Mouse (Mus musculus) embryonic facial prominence, embryonic 11.5 days (tissue): Measurements from ENCODE around the gene E330034G19Rik. TPM values are rescaled to one million over a fixed set of nuclear protein-coding genes. Genes with fewer than 3 reads are reported as not detected.

ENCODE experiments used
- ATAC-seq: fragments of 200-750 bp; cut with Nextera tagmentation; replicated peaks from 2 replicates; pipeline ENCODE4 v1.8.0; 2017; ENCODE audit warnings: low read depth; ENCODE audit not compliant: insufficient number of reproducible peaks, low FRiP score, low TSS enrichment
- DNase-seq: peaks from one replicate; pipeline ENCODE4 v3.0.0-alpha.2; 2015; ENCODE audit warnings: low spot score
- H3K27ac ChIP-seq: fragments of 300-500 bp; sonication (generic); replicated peaks from 2 replicates; pipeline ENCODE4 v1.5.1; 2014; ENCODE audit warnings: mild to moderate bottlenecking, low read depth, low read length, control low read depth
- H3K27me3 ChIP-seq: fragments of 300-500 bp; sonication (generic); 2 replicates; pipeline ENCODE4 v1.6.1; 2014; ENCODE audit warnings: mild to moderate bottlenecking, low read length, moderate library complexity, mixed read lengths; ENCODE audit not compliant: control insufficient read depth, insufficient read depth
- H3K36me3 ChIP-seq: fragments of 300-500 bp; sonication (generic); replicated peaks from 2 replicates; pipeline ENCODE4 v1.6.1; 2014; ENCODE audit warnings: low read depth, mild to moderate bottlenecking, low read length, moderate library complexity, mixed read lengths; ENCODE audit not compliant: control insufficient read depth, insufficient read depth
- H3K4me1 ChIP-seq: fragments of 300-500 bp; sonication (generic); 2 replicates; pipeline ENCODE4 v1.6.1; 2014; ENCODE audit warnings: low read length, mixed read lengths; ENCODE audit not compliant: control insufficient read depth, insufficient read depth
- H3K4me2 ChIP-seq: fragments of 300-500 bp; sonication (generic); 2 replicates; pipeline ENCODE4 v1.6.1; 2014; ENCODE audit warnings: low read depth, mild to moderate bottlenecking, control low read depth, low read length, moderate library complexity
- H3K4me3 ChIP-seq: fragments of 300-500 bp; sonication (generic); 2 replicates; pipeline ENCODE4 v1.5.1; 2014; ENCODE audit warnings: low read depth, low read length, control low read depth
- H3K9ac ChIP-seq: fragments of 300-500 bp; sonication (generic); replicated peaks from 2 replicates; pipeline ENCODE4 v1.6.1; 2014; ENCODE audit warnings: mild to moderate bottlenecking, control low read depth, low read length
- H3K9me3 ChIP-seq: fragments of 300-500 bp; sonication (generic); replicated peaks from 2 replicates; pipeline ENCODE4 v1.6.1; 2016; ENCODE audit warnings: mild to moderate bottlenecking, low read length, inconsistent platforms, mixed read lengths; ENCODE audit not compliant: control insufficient read depth
- WGBS: fragments of 180-500 bp; shearing (Covaris S2); extraction: QIAGEN DNeasy Blood & Tissue Kit; methylation state at CpG from one replicate; pipeline ENCODE4 v1.1.7; 2014; 5-methylcytosine and 5-hydroxymethylcytosine counted together
- polyA plus RNA-seq: library from polyadenylated mRNA; unstranded; fragments of >200 nt; fragmentation: Nextera tagmentation; extraction: Ambion mirVana; gene quantifications from 2 replicates; pipeline ENCODE4 v1.2.1, GENCODE M21; 2014

E330034G19Rik gene
- polyA plus RNA-seq: not detected in 2 replicates

- no peaks in the 10 kb centered on the region for H3K36me3 ChIP-seq
- no peak within 1 kb of the TSS for H3K4me3 ChIP-seq
- ATAC-seq (no peak), DNase-seq (no peak)
- H3K27me3 ChIP-seq: no peaks in the 10 kb centered on the region
- H3K9ac ChIP-seq: no peak within 1 kb of the TSS
- no peaks in the 10 kb centered on the region for H3K9me3 ChIP-seq
- H3K4me1 ChIP-seq: no peaks in the 10 kb centered on the region
- WGBS: 61% methylated on average over 3 of the region's 3 CpGs
- H3K27ac ChIP-seq: no peak within 1 kb of the TSS
- H3K4me2 ChIP-seq: no peak within 1 kb of the TSS
Measured at GRCm38 (mm10) chr14:24292914-24293313, at the start of gene E330034G19Rik. Gene E330034G19Rik, plus strand, starts transcription at chr14:24293214.

- 0% methylated on average over 40 of the region's 40 CpGs for WGBS
- peak overlapping the region; percentile 95 for H3K9ac ChIP-seq
- H3K27me3 ChIP-seq: no peaks in the 10 kb centered on the region
- H3K4me3 ChIP-seq: peak overlapping the region; percentile 87
- peak; percentile 58 for DNase-seq
- H3K4me2 ChIP-seq: peak overlapping the region; percentile 78
- peak overlapping the region; percentile 94 for H3K27ac ChIP-seq
- no peaks in the 10 kb centered on the region for H3K4me1 ChIP-seq
- H3K9me3 ChIP-seq: no peaks in the 10 kb centered on the region
- 0 out of 2 replicates have a peak, but pooled peaks have one; percentile 5 for ATAC-seq
- no peaks in the 10 kb centered on the region for H3K36me3 ChIP-seq
Measured at GRCm38 (mm10) chr14:24244330-24245176, 48.5 kb upstream of the E330034G19Rik start.

- Histone ChIP-seq H3K9me3 (no peaks in the 10 kb centered on the region), H3K27ac (peak within 1 kb of the TSS; percentile 94), H3K9ac (peak within 1 kb of the TSS; percentile 95), H3K4me2 (peak within 1 kb of the TSS; percentile 78), H3K36me3 (no peaks in the 10 kb centered on the region), H3K4me1 (no peaks in the 10 kb centered on the region), H3K4me3 (peak within 1 kb of the TSS; percentile 87), H3K27me3 (no peaks in the 10 kb centered on the region)
- under 1% methylated on average over 68 of the region's 98 CpGs for WGBS
- peak; percentile 91 for ATAC-seq
- DNase-seq: peak; percentile 69
Measured at GRCm38 (mm10) chr14:24245177-24246081, 47.6 kb upstream of the E330034G19Rik start, which contains the start of gene Dlg5. Gene Dlg5, minus strand, starts transcription at chr14:24245920.

GRCm38 (mm10) chr14:24249926-24250325 lies 43.1 kb upstream of the E330034G19Rik start:
- no peaks in the 10 kb centered on the region; the same call in none of the 2 replicates for H3K4me1 ChIP-seq
- H3K9me3 ChIP-seq: no peaks in the 10 kb centered on the region
- WGBS: 49% methylated on average over 2 of the region's 2 CpGs
- DNase-seq (no peak), ATAC-seq (no peak)
- H3K27me3 ChIP-seq: no peaks in the 10 kb centered on the region
- no peak overlapping the region for H3K4me2 ChIP-seq
- H3K4me3 ChIP-seq: no peak overlapping the region
- H3K9ac ChIP-seq: no peak overlapping the region
- no peak overlapping the region for H3K27ac ChIP-seq
- H3K36me3 ChIP-seq: no peaks in the 10 kb centered on the region

DNA sequence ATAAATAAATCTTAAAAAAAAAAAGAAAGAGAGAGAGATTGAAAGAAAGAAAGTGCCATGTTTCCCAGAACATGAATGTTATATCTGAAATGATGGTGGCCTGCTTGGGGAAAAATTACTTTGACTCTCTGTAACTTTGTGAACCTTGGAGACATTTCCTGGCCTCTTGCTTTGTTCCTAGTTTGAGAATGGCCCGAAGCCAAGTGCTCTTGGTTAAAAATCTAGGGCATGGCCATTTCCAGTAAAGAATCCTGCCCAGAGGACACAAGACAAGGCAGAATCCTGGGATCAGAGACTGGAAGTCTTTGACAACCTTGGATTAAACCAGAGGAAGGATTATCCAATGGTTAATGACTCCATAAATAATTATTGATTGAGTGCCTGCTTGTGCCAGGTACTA lies 41.7 kb upstream of the E330034G19Rik start:
- Histone ChIP-seq H3K9me3 (no peaks in the 10 kb centered on the region), H3K4me1 (no peaks in the 10 kb centered on the region; the same call in none of the 2 replicates), H3K27ac (no peak overlapping the region), H3K4me2 (no peak overlapping the region), H3K4me3 (no peak overlapping the region), H3K9ac (no peak overlapping the region), H3K36me3 (no peaks in the 10 kb centered on the region), H3K27me3 (no peaks in the 10 kb centered on the region)
- 74% methylated on average over 1 of the region's 1 CpGs for WGBS
- ATAC-seq: no peak
- no peak for DNase-seq

DNA sequence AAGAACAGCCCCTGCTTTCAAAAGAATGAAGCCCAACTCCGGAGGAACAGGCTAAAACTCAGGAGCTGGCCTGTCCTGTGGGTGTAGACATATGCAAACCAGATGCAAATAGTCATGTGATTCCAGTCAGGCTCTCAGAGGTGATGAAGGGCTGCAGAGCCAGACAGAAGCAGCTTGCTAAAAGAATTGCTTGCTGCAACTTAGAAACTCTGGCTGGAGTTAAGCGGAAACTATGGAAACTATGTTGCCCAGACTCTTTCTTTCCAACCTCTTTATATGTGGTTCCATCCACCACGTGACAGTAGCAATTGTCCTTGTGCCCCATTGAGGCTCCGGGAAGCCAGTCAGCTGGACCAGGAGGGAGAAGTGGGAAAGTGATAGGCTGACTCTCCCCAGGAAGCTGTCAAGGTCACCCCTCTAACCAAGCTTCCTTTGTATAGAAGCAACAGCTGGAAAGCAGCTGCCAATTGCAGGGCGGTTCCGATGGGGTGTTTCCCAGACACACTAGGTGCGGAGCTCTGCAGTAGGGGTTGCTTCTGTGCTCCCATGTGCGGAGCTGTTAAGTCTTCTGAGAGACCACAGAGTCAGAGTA lies 39.3 kb upstream of the E330034G19Rik start:
- no peak overlapping the region for H3K4me3 ChIP-seq
- H3K27me3 ChIP-seq: no peaks in the 10 kb centered on the region
- peak; percentile 82 for DNase-seq
- peak overlapping the region; percentile 89 for H3K27ac ChIP-seq
- 3% methylated on average over 8 of the region's 8 CpGs for WGBS
- H3K9ac ChIP-seq: peak overlapping the region; percentile 43
- peak; percentile 78 for ATAC-seq
- peak overlapping the region; percentile 5 for H3K4me2 ChIP-seq
- no peaks in the 10 kb centered on the region for H3K36me3 ChIP-seq
- no peaks in the 10 kb centered on the region for H3K9me3 ChIP-seq
- no peaks in the 10 kb centered on the region; the same call in none of the 2 replicates for H3K4me1 ChIP-seq

- Histone ChIP-seq H3K9ac (no peak overlapping the region), H3K9me3 (no peaks in the 10 kb centered on the region), H3K4me1 (no peaks in the 10 kb centered on the region; the same call in none of the 2 replicates), H3K4me3 (no peak overlapping the region), H3K27ac (no peak overlapping the region), H3K27me3 (no peaks in the 10 kb centered on the region), H3K36me3 (no peaks in the 10 kb centered on the region), H3K4me2 (no peak overlapping the region)
- WGBS: 61% methylated on average over 2 of the region's 2 CpGs
- ATAC-seq: no peak
- DNase-seq: no peak
Measured at GRCm38 (mm10) chr14:24255956-24256355, 37.1 kb upstream of the E330034G19Rik start.
